Mouse (Mus musculus): ENCODE measurements around the gene Fam19a5.

Fam19a5 gene

DNA sequence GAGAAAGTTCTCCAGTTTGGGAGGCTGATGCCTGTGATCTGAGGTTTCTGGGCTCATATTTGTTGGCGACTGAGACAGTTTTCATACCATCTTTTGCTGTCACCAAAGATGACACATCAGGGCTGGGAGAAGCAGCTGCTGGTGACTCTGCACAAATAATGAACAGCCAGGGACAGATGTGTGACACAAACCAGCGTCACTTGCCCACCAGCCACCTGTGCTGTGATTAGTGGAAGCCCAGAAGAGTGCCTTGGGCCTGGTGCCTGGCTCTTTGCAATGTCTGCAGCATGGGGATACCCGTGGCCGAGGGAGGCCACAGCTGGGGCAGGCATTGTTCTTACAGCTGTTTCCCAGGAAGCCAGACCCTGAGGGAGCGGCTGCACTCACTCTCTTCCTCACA lies 173.0 kb downstream of the Fam19a5 start:
- in situ Hi-C loops (cut with MboI; ENCODE audit: unreplicated experiment in 2 of 2): no loop called here

DNA sequence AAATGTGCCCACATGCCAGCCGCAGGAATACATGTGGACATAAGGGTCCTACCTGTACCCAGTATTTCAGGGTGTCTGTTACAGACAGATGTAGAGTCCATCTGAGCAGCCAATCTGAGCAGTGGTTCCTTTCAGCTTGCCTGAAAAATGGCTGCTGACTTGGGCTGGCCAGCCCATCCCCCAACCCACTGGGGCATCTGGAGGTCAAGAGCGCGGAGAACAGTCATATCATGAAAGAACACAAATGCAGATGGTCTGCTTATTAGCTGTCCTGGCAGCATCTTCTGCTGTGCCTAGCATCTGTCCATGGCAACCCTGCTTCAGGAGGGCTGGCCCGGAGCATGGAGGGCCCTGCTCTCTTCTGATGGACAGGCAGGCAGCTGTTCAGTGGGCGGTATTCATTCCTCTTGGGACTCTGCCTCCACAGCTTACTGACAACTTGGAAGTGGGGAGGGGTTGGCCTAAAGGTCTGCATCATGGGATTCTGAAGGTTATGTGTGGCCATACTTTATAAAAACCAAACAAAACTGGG lies 179.4 kb downstream of the Fam19a5 start:
- in situ Hi-C loops (cut with MboI; ENCODE audit: unreplicated experiment in 2 of 2): no loop called here

DNA sequence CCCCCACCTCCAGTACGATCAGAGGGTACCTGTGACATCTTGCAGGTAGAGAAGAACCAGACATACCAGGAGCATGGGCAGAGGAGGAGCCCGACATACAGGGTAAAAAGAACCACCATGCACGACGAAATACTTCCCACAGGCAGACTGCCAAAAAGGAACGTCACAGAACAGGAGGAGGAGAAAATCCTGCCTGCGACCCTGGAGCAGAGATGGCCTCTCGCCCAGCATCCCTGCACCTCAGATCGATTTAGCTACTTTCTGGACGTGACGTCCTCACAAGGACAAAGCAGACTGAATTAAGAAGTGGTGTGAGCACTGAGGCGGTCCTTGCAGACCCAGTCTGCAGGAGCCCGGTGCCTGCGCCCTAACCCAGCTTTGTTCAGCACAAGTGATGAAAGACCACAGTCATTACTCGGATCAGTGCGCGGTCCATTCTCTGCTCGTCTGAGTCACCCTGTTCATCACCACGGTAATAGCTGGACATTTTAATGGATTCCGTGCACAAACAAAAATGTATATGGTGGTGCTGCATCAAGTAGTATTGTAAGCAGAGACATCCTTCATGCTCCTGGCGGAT lies 182.6 kb downstream of the Fam19a5 start:
- in situ Hi-C loops (cut with MboI; ENCODE audit: unreplicated experiment in 2 of 2): no loop called here

DNA sequence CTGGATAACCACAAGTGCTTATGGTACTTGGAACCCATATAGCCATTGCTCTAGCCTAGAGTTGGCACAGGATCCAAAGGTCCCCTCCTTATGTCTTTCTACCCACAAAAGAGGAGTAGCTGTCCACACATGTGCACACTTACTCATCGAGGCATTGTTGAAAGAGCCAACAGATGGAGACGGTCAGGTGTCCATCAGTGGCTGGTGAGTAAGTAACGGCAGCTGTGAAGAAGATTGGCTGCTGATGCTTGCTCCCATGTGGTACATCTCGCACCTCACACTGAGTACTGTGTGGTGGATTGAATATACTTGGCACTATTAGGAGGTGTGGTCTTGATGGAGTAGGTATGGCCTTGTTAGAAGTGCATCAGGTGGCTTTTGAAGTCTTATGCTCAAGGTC lies 192.2 kb downstream of the Fam19a5 start:
- in situ Hi-C loops (cut with MboI; ENCODE audit: unreplicated experiment in 2 of 2): no loop called here

DNA sequence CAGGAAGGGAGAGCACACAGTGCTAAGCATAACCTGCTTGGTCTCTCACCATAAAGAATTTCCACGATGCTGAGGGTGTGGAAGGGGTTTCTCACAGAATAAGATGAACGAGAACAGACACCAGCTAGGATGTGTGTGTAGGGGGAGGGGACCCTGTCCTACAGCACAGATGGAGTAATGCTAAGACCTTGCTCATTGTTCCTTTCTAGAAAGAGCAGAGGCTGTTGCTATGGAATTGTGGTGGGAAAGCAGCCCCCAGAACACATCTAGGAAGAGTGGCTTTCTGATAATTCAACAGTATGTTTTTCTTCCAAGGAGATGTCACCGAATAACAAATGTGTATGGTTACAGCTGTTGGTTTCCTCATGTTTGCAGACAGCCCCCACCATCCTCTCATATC lies 211.4 kb downstream of the Fam19a5 start:
- in situ Hi-C loops (cut with MboI; ENCODE audit: unreplicated experiment in 2 of 2): no loop called here

DNA sequence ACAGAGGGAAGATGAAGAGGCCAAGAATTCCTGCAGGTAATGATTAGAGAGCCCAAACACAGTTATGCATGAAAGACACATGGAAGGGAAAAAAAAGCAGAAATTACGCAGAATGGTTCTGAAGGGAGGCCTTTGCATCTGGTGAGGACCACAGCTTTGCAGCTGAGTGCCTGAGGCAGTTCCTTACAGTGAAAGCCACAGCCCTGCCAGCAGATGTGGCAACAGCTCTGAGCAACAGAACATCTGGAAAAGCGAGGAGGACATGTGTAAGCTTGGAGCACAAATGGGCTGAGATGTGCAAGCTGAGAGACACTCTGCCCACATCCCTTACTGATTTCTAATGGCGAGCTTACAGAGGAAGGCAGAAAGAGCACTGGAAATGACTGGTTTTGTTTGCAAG lies 221.8 kb downstream of the Fam19a5 start:
- in situ Hi-C loops (cut with MboI; ENCODE audit: unreplicated experiment in 2 of 2): no loop called here

DNA sequence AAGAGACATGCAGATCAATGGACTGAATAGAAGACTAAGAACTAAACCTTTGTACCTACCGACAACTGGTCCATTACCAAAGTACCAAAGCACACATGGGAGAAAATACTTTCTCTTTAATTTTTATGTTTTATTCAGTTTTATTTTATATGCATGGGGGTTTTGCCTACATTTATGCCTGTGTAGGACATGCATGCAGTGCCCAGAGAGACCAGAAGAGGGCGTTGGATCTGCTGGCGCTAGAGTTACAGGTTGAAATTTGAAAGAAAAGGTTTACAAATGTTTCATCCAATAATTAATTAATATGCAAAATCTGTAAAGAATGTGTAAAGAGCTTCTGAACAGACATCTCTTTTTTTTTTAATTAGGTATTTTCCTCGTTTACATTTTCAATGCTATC lies 229.9 kb downstream of the Fam19a5 start:
- in situ Hi-C loops (cut with MboI; ENCODE audit: unreplicated experiment in 2 of 2): no loop called here

DNA sequence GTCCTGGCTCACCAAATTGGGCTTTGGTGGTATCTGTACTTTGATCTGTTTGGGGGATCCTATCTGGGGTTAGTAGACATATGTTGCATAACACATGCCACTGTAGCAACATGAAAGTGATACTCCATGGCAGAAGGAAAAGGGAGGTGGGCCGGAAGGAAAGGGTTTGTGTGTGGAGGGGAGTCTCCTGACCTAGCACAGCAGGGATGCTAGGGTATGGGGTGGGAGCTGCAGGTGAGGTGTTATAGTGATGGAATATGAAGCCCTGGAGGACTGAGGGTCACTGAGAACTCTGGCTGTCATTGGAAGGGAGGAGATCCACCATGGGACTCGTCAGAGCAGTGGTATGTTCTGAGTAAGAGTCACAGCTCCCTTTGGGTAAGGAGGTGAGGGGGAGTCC lies 239.2 kb downstream of the Fam19a5 start:
- in situ Hi-C loops (cut with MboI; ENCODE audit: unreplicated experiment in 2 of 2): no loop called here

DNA sequence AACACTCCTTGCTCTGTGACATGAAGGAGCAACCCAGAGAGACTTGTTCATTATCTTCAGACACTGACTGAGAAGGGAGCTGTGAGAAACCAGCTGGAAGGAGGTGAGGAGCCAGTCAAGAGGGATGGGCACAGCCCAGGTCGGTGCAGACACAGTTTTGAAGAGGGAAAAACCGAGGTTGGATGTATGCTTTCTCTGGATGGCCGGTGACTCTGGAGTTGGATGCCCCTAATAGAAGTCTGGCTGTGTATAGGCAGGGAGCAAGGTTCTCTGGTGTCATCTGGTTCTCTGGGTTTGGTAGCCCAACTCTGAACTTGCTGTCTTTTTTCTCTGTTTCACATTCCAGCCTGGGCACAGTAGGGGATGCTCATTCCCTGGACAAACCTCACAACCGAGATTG lies 245.6 kb downstream of the Fam19a5 start:
- in situ Hi-C loops (cut with MboI; ENCODE audit: unreplicated experiment in 2 of 2): no loop called here

DNA sequence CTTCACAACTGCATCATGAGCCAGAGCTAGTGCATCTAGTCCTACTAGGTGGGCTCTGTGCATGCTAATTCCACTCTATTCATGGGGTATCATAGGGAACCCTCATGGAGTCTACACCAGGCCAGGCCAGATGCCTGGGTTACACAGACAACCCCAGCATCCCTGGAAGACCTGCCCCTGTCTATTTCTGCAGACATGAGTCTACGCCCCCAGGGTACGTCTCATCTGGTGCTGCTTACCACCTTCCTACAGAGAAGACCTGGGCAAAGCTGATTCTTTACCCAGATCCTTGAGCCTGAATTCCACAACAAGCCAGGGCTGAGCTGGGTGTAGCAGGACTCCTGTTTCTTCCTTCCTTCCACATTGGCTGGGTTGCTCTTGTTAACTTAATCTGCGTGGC lies 249.6 kb downstream of the Fam19a5 start:
- in situ Hi-C loops (cut with MboI; ENCODE audit: unreplicated experiment in 2 of 2): no loop called here

DNA sequence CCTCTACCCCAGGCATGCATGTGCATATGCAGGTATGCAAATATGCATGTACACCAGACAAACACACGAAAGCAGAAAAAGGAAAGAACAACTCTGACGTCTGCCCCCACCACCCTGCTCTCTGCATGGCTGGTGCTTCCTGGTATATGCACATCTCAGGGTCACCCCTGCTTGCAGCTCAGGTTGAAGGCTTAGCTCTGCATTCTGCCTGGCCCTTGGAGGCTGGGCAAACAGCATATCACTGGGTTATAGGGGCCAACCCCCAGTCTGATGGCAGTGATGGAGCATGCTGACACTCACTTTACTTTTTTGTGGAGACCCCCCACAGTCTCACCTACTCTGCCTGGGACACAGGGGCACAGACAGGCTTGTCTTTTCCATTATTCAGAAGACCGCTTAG lies 252.5 kb downstream of the Fam19a5 start:
- in situ Hi-C loops (cut with MboI; ENCODE audit: unreplicated experiment in 2 of 2): no loop called here

All from v-Abl transformed pro-B cells (cell line).